Mouse (Mus musculus) lung, postnatal 14 days (tissue): ENCODE measurements around the gene Sgms1.

Source experiments
- DNase-seq: peaks from one replicate; pipeline ENCODE4 v3.0.0; 2021

Sgms1 gene

GRCm38 (mm10) chr19:32389001-32389871 lies at the start of gene Sgms1:
Gene Sgms1, minus strand, starts transcription at chr19:32389714.
- peak; percentile 93 for DNase-seq

GRCm38 (mm10) chr19:32425856-32426255 lies 36.3 kb upstream of the Sgms1 start:
- no peak for DNase-seq

- DNase-seq: no peak
Measured at GRCm38 (mm10) chr19:32424706-32425105, 35.2 kb upstream of the Sgms1 start.

GRCm38 (mm10) chr19:32419069-32419468 lies 29.6 kb upstream of the Sgms1 start:
- no peak for DNase-seq

- DNase-seq: no peak
Measured at GRCm38 (mm10) chr19:32416692-32417317, 27.3 kb upstream of the Sgms1 start.

GRCm38 (mm10) chr19:32409603-32410360 lies 20.3 kb upstream of the Sgms1 start:
- no peak for DNase-seq

- no peak for DNase-seq
Measured at GRCm38 (mm10) chr19:32406717-32407116, 17.2 kb upstream of the Sgms1 start.

- DNase-seq: no peak
Measured at GRCm38 (mm10) chr19:32404386-32404785, 14.9 kb upstream of the Sgms1 start.

GRCm38 (mm10) chr19:32403834-32404233 lies 14.3 kb upstream of the Sgms1 start:
- no peak for DNase-seq

GRCm38 (mm10) chr19:32398491-32398890 lies 9.0 kb upstream of the Sgms1 start:
- DNase-seq: no peak

GRCm38 (mm10) chr19:32396303-32396702 lies 6.8 kb upstream of the Sgms1 start:
- no peak for DNase-seq

GRCm38 (mm10) chr19:32394825-32395224 lies 5.3 kb upstream of the Sgms1 start:
- DNase-seq: no peak

GRCm38 (mm10) chr19:32393758-32394450 lies 4.4 kb upstream of the Sgms1 start:
- no peak for DNase-seq

- DNase-seq: no peak
Measured at GRCm38 (mm10) chr19:32393092-32393745, 3.7 kb upstream of the Sgms1 start.

GRCm38 (mm10) chr19:32391441-32391840 lies 1.9 kb upstream of the Sgms1 start:
- DNase-seq: no peak

- no peak for DNase-seq
Measured at GRCm38 (mm10) chr19:32390116-32390515, 602 bp upstream of the Sgms1 start.

GRCm38 (mm10) chr19:32388191-32388921 lies 1.2 kb downstream of the Sgms1 start:
- DNase-seq: peak; percentile 94

- peak; percentile 45 for DNase-seq
Measured at GRCm38 (mm10) chr19:32387403-32388190, 1.9 kb downstream of the Sgms1 start.

- peak; percentile 76 for DNase-seq
Measured at GRCm38 (mm10) chr19:32386556-32387402, 2.7 kb downstream of the Sgms1 start.

- no peak for DNase-seq
Measured at GRCm38 (mm10) chr19:32383738-32384137, 5.8 kb downstream of the Sgms1 start.
